Mouse (Mus musculus): ENCODE results near the gene Aff4.
"Not testable (repeated sequence)": the region's sequence is repeated elsewhere in the genome, so short reads cannot be mapped to it uniquely, and the experiment has no call there.

Aff4 gene

GRCm38 (mm10) chr11:53350291-53351223 lies at the start of gene Aff4:
Gene Aff4 (plus strand): TSS chr11:53350833.
- DNase-seq (ENCODE audit: low read depth, low spot score): peak; percentile 69

- no peak for DNase-seq (ENCODE audit: low read depth, low spot score)
These were observed 49.5 kb upstream of the Aff4 start for GRCm38 (mm10) chr11:53301167-53301515.

- DNase-seq (ENCODE audit: low read depth, low spot score): no peak
These were observed 46.4 kb upstream of the Aff4 start for GRCm38 (mm10) chr11:53304044-53304840.

- DNase-seq (ENCODE audit: low read depth, low spot score): no peak
These were observed 43.7 kb upstream of the Aff4 start for GRCm38 (mm10) chr11:53306965-53307364.

- no peak for DNase-seq (ENCODE audit: low read depth, low spot score)
These were observed 43.0 kb upstream of the Aff4 start for GRCm38 (mm10) chr11:53307558-53308065.

GRCm38 (mm10) chr11:53308251-53308864 lies 42.3 kb upstream of the Aff4 start:
- DNase-seq (ENCODE audit: low read depth, low spot score): no peak

- no peak for DNase-seq (ENCODE audit: low read depth, low spot score)
These were observed 41.7 kb upstream of the Aff4 start for GRCm38 (mm10) chr11:53308884-53309310.

- DNase-seq (ENCODE audit: low read depth, low spot score): no peak
These were observed 39.2 kb upstream of the Aff4 start for GRCm38 (mm10) chr11:53311385-53311784.

- DNase-seq (ENCODE audit: low read depth, low spot score): not testable (repeated sequence)
These were observed 37.8 kb upstream of the Aff4 start for GRCm38 (mm10) chr11:53312823-53313222.

- no peak for DNase-seq (ENCODE audit: low read depth, low spot score)
These were observed 35.9 kb upstream of the Aff4 start for GRCm38 (mm10) chr11:53314770-53315173.

- DNase-seq (ENCODE audit: low read depth, low spot score): no peak
These were observed 33.6 kb upstream of the Aff4 start for GRCm38 (mm10) chr11:53316996-53317395.

- DNase-seq (ENCODE audit: low read depth, low spot score): no peak
These were observed 32.6 kb upstream of the Aff4 start for GRCm38 (mm10) chr11:53318041-53318440.

- DNase-seq (ENCODE audit: low read depth, low spot score): not testable (repeated sequence)
These were observed 32.1 kb upstream of the Aff4 start for GRCm38 (mm10) chr11:53318568-53318967.

- DNase-seq (ENCODE audit: low read depth, low spot score): not testable (repeated sequence)
These were observed 30.8 kb upstream of the Aff4 start for GRCm38 (mm10) chr11:53319867-53320266.

- peak; percentile 81 for DNase-seq (ENCODE audit: low read depth, low spot score)
These were observed 26.1 kb upstream of the Aff4 start, which contains the start of gene Zcchc10 for GRCm38 (mm10) chr11:53324512-53324968. Gene Zcchc10 (plus strand): TSS chr11:53324679.

GRCm38 (mm10) chr11:53330325-53330724 lies 20.3 kb upstream of the Aff4 start:
- DNase-seq (ENCODE audit: low read depth, low spot score): no peak

- DNase-seq (ENCODE audit: low read depth, low spot score): no peak
These were observed 19.5 kb upstream of the Aff4 start for GRCm38 (mm10) chr11:53331121-53331520.

GRCm38 (mm10) chr11:53332076-53332680 lies 18.5 kb upstream of the Aff4 start:
- no peak for DNase-seq (ENCODE audit: low read depth, low spot score)

GRCm38 (mm10) chr11:53335505-53336181 lies 15.0 kb upstream of the Aff4 start:
- no peak for DNase-seq (ENCODE audit: low read depth, low spot score)

- no peak for DNase-seq (ENCODE audit: low read depth, low spot score)
These were observed 14.5 kb upstream of the Aff4 start for GRCm38 (mm10) chr11:53336182-53336571.

GRCm38 (mm10) chr11:53336924-53337323 lies 13.7 kb upstream of the Aff4 start:
- no peak for DNase-seq (ENCODE audit: low read depth, low spot score)
